Mouse (Mus musculus): ENCODE measurements at regions not wholly inside any gene's neighbourhood (a gene's known extent, or its start where the extent isn't known, plus 50 kb on each side); places are given as distances from the start of the nearest gene placed in this dataset.

DNA sequence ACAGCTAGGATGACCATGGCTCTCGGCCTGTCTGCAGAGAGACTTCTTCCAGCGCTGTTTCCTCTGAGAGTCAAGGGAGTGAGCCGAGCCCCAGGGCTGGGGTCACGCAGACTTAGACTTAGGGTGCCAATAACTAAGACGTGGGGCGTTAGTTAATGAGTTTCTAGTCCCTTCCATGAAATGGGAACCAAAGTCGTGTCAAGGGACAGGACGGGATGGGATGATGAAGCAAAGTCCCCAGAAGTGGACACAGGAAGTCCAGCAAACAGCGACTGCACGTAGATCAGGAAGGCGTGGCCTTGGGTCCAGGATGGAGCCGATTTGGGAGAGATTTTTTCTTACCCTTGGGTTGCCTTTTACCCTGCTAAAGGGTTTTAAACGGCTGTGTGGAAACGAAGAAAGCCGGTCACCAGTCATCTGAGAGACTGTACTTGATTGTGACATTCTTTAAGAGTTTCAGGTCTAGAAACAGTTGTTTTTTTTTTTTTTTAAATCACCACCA, 112.5 kb upstream of the Egln3 start:
- no peak for DNase-seq (ENCODE audit: low read depth)

DNA sequence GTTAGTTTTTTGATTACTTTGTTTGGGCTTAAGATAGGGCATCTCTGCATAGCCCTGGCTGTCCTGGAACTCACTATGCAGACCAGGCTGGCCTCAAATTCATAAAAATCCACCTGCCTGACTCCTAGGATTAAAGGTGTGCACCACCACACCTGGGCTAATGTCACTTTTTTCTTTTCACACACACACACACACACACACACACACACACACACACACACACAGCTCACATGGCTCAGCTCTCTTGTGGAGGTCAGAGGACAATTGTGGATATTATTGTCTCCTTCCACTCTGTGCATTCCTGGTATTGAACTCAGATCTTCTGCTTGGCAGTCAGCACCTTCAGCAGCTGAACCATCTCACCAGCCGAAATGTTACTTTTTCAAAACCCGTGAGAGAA, 110.5 kb upstream of the Egln3 start:
- no peak for DNase-seq (ENCODE audit: low read depth)

DNA sequence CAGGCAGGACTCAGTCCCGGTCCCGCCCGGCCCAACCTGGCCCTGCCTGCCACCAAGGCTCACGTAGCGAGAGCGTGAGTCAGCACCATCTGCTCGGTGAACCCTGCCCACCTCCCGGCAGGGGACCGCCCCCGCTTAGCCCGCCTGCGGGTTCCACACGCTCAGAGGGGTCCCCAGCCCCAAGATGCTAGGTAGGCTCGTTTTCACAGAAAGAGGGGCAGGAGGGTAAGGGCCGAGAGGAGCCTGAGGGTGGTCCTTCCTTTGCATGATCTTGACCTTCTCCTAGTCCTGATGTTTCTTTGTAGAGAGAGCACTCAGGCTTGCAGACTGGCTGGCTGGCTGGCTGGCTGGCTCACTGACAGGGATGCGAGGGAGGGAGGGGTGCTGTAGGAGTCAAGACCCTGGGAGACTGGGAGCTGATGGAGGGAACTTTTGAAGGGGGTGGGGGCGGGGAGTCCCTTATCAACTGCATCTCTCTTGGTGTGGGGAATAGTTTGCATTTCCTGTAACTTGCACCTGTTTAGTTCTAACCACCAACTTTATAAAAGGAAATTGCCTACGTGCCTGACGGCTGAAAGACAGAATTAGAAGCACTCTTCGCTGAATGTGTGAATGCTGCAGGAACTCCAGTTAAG, 109.7 kb upstream of the Egln3 start:
- DNase-seq (ENCODE audit: low read depth), result peak; percentile 83

DNA sequence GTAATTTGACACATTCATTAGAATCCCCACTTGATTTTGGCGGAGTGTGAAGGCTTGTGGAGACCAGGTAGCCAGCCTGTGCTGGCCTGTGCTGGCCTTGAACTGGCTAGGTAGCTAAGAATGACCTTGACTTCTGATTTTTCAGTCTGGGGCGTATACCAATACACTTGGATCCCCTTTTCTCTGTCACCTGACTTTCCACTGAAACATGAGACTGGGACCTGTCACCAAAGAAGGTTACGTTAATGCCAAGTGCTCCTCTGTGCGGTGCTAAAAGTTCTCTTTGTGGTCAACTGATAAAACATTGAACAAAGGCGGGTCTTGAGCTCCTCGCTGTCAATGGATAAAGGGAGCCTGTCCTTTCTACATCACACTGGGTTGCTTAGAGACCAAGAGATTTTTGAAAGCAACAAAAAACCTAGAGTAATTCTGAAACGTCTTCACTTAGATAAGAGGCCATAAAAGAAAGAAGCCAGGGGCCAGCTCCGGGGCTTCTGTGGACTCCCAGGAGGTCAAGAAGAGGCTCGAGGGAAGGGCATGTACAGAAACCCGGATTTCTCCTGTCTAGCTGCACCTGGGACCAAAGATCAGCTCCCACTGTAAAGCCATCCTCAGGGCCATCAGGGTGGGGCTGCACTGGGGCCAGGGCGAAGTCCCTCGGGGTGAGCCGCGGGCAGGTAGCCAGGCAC, 109.0 kb upstream of the Egln3 start:
- peak; percentile 65 for DNase-seq (ENCODE audit: low read depth)

DNA sequence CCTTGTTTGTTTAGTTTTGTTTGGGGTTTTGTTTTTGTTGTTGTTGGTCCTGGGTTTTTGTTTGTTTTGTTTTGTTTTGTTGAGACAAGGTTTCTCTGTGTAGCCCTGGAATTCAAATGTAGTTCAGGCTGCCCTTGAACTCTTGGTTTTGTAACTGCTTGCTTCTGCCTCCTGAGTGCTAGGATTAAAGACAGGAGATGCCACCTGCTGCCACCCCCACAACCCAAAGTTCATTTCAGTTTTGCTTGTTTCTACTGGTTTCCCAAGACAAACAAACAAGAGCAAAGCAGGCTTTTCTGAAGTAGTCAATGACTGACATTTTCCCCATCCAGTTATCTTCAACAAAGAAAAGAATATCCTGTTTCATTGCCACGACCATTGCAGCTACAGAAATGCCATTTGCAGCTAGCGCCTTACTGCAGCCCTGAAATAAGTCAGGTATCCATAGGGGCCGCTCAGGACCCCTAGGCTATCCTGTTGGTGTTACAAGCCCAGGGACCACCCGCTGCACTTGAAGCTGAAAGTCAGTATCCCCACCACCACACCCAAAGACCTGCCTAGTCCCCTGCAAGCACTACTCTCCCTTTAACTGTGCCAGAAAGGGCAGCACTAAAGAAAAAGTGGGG, 108.3 kb upstream of the Egln3 start:
- DNase-seq (ENCODE audit: low read depth), result peak; percentile 52

DNA sequence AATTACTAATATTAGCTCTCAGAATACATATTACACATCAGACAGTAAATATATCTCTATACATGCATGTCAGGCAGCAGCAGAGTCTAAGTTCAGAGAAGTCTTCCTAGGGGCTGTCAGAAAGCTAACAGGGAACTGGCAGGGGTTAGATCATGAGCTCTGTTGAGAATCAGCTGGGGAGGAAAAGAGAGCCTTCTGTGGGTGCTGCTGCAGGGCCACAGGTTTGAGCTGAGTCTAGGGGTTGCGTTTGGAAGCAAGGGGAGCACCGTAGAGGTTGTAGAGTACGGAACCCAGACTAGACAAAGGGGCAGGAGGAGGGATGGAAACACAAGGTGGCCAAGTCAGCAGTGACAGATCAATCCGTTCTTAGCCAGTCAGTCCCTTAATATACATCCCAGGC, 106.2 kb upstream of the Egln3 start:
- DNase-seq (ENCODE audit: low read depth), result no peak

DNA sequence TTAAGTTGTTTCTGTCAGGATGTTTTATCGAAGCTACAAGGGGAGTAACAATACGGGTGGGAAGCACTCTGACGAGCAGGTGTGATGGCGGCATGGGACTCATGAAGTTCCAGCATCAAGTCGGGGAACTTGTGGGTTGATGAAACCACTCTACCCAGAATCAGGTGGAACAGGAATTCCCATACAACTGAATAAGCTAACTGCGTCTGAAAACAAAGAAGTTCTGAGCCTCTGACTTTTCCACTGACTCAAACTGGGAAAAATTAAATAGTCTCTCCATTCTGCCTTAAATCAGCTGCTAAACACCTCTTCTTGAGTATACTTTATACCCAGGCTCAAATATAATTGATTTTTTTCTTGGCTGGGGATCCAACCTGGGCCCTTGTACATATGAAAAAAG, 105.6 kb upstream of the Egln3 start:
- no peak for DNase-seq (ENCODE audit: low read depth)

DNA sequence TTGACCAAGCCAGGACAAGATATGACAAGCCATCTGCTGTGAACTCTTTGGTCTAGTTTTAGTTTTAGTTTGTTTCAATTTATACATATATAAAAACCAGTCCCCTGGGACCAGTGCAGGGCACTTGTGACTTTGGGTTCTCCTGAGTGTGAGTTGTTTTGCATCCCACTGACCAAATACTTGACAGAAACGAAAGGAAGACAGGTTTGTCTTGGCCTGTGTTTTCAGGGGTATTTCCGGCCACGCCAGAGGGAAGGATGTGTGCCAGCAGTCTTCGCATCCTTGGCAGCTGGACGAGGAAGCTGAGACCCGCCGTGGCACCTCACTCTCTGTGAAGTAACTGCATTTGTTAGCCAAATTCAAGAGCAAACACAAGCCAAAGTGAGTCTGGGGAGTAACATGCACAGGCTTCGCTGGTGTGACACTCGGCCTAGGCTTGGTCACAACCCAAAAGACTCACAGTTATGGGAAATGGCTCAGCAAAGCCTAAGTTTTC, 101.5 kb upstream of the Egln3 start:
- DNase-seq (ENCODE audit: low read depth), result no peak

DNA sequence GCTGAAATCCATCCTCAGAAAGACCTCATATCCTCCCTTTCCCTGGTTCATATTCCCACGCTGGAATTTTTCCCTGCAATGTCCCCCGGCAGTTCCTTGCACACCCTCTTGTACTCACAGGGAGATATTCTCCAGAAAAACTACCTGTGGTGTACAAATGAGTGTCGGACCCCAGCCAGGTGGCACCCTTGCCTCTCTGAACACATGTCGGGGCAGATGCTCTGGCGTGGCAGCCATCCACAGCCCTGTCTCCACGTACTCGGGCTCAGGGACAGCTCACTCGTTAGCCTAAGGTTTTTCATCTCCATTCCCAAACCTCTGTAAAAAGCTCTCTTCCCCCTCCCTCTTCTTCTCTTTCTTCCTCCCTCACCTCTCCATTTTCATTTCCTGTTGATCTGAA, 100.1 kb upstream of the Egln3 start:
- no peak for DNase-seq (ENCODE audit: low read depth)

DNA sequence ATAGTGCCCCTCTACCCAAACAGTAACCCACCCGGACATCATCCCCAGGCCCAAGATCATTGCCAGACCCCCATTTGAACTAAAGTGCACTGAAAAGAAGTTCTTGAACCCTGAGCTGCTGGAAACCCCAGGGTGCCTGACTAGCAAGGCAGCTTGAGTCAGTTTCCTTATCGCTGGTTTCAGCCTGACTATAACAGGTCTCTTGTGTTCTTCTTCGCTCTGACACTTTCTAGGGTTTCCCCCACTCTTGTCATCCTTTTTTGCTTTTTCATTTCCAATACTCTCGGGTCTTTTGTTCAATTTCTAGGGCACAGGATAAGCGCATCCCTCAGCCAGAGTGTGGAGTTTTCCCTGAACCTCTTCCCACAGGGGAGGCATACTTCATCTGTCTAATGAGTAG, 95.8 kb upstream of the Egln3 start:
- peak; percentile 63 for DNase-seq (ENCODE audit: low read depth)

DNA sequence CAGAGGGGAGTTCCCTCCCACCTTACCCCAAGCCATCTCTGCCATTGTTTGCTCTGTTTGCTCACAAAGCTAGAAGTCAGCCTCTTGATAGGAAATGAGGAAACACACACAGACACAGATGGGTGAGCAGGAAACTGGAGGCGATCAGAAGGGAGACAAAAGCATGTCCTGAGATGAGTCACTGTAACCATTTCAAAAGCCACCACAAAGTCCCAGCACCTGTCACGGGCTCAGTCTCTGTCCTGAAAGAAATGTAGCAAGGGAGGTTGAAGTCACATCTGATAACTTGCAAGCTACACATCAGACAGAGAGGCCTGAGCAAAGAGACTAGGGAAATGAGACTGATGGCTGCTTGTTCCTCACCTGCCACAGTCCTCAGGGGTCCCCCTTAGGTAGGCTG, 89.6 kb upstream of the Egln3 start:
- DNase-seq (ENCODE audit: low read depth), result peak; percentile 90

DNA sequence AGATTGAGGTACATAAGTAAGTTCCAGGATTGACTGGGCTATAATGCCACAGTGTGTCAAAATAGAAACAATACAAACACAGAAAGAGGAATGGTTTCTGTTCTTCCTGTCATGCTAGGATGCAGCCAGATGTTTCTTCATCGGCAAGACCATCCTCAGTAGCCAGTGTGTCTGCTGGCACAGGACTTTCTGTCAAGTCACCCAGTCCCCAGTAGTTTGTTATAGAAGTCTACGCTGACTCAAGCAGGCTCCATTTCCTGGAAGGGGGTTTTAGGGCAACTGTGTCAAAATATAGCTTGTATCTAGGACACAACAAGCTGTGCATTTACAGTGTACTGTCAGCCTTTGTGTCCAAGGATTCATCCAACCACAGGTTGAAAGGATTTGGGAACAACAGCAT, 86.7 kb upstream of the Egln3 start:
- no peak for DNase-seq (ENCODE audit: low read depth)

DNA sequence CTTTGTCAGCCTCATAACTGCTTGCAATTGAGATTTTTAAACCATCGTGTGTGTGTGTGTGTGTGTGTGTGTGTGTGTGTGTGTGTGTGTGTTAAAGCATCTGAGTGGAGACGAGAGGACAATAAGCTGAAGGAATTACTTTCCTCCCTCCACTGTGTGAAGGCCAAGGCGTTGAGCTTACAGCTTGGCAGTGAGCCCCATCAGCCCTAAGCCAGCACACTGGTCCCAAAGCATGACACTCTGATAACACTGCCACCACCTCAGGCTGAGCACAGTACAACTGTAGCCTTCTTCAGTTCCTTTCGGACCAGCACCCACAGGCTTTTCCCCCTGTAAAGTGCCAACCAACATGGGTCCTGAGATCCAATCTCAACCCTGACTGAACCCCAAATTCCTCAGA, 85.1 kb upstream of the Egln3 start:
- no peak for DNase-seq (ENCODE audit: low read depth)

DNA sequence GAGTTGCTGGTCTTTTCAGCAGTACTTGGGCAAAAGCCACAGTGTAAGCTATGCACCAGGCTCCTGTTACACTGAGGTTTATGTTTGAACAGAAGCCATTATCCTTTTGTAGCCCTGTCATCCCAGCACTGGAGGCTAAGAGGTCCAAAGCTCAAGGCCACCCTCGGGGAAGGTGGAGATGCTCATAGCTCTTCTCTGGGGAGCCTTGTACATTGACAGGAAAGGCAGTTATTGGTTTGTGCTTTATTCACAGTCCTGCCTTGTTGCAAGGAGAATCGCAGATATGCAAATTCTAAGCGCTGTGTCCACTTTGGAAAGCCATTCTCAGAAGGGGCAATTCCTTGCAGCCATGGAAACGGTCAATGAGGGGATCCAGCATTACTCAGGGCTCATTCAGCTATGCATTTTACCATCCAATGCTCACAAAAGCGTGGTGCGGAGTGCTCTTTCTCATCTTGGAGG, 84.4 kb upstream of the Egln3 start:
- no peak for DNase-seq (ENCODE audit: low read depth)

DNA sequence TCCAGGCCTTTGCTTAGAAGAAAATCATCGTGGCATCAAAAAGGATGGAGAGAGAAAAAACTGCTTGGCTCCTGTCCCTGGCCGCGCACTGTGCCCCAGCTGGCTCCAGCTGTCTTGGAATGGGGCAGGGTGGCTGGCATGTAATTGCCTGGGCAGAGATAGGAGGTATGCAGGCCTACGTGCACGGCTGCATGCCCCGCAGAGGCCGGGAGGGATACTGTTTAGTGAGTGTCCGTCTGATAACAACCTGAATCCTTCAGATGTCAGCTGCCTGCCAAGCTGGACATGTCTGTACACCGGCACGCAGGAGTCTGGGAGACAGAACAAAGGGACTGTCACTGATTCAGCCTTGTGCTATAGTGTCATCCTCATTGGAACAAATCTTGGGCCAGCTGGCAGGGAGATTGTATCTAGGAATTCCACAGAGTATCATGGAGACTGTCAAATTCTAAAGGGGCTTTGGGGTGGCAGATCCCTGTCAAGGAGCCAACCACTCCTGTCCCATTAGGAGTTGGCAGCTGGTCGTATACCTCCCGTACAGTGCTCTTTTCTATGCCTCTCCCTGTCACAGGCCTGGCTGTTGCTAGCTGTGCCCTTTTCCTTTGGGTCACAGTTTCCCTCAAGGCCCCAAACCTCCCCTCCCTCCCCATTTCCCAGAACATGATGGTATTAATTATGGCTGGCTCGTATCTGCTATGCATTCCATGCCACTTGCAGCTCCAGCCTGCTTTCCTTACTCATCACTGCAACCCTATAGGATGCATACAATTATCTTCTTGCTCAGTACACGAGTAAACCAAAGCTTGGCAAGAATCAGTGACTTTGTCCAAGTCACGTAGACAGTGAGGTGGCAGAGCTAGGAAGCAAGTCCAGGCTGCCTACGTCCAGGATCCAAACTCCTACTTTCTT, 83.5 kb upstream of the Egln3 start:
- DNase-seq (ENCODE audit: low read depth), result no peak

DNA sequence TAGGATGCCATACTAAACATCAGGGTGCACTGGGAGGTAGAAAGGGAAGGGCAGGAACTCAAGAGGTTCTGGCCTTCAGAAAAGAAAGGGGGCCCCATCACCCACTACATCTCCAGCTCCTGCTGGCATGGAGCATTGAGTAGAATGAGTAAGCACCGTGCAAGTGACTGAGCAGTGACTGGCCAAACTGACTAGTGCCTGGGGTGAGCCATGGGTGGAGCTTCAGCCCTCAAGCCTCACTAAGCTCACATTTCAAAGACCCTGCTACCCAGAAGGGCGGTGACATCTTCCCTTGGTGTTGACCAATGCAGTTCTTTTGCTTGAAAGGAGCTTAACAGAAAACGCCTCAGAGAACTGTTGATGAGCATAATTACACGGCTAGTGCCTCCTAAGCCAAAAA, 80.0 kb upstream of the Egln3 start:
- no peak for DNase-seq (ENCODE audit: low read depth)

DNA sequence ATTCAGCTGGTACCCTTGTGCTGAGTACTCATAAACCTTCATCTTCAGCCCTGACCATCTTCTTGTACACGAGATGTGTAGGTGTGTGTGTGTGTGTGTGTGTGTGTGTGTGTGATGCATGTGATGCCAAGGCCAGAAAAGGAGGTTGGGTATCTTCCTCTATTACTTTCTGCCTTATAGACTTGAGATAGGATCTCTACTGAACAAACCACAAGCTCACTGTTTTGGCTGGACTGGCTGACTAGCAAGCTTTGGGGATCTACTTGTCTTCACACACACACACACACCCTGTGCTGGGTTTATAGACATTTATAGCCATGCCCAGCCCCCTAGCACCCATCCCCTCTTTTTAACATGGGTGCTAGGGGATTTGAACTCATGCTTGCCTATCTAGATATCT, 79.4 kb upstream of the Egln3 start:
- DNase-seq (ENCODE audit: low read depth), result no peak

DNA sequence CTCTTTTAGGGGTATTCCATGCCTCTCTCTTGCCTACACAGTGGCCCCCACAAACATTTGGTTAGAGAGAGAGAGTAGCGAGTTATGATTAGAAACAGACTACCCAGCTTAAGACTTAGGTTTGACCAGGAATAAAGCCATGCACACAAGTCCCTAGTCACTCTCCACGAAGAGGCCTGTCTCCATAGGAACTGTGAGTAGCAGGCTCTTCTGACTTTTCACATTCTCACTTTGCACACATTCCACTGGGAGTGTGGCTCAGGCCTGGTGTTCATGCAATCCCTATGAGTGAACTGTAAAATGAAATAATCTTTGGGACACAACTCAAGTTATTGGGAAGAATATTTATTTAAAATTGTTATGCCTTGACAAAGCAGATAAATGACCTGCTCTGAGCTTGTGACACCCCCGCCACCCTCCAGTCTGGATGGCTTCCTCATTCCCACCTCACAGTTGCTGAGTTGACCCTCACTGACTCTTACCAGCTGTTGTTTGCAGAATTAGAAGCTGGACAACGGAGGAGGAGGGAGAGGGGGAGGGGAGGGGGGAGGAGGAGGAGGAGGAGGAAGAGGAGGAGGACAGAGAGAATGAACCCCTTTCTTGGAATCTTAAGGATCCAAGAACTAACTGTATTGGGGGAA, 78.7 kb upstream of the Egln3 start:
- no peak for DNase-seq (ENCODE audit: low read depth)

DNA sequence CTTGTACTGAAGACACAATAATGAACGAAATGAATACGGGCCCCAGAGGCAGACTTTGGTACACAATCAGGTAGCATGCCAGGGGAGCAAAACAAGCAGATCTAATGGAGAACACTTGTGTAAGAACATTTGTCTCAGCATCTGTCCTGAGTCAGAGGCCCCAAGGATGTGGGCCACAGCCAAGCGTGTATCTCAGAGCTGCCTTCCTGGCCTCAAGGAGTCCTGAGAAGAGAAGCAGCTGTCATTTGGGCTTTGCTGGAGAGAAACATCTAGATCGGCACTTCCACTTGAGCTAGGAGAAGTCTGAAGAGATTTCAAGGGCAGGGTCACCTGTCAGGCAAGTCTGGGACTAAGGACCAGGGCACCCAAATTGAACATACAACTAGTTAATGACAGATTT, 76.8 kb upstream of the Egln3 start:
- DNase-seq (ENCODE audit: low read depth), result no peak

DNA sequence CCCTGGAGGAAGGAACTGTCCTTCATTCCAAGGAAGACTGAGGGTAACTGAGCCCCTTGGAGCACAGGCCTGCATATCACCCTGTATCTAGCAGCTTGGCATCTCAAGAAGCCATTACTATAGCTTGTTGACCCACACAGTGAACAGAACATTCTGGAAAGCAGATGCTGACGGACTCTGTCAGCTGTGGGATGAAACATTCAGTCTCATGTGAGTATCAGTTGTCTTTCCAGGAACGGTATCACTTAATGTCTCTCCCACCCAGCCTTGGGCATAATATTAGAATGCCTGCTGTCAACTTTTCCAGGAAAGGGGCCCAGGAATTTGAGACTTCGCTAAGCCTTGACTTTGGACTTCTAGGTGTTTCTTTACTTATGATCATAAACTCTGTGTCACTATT, 76.3 kb upstream of the Egln3 start:
- DNase-seq (ENCODE audit: low read depth), result no peak

DNA sequence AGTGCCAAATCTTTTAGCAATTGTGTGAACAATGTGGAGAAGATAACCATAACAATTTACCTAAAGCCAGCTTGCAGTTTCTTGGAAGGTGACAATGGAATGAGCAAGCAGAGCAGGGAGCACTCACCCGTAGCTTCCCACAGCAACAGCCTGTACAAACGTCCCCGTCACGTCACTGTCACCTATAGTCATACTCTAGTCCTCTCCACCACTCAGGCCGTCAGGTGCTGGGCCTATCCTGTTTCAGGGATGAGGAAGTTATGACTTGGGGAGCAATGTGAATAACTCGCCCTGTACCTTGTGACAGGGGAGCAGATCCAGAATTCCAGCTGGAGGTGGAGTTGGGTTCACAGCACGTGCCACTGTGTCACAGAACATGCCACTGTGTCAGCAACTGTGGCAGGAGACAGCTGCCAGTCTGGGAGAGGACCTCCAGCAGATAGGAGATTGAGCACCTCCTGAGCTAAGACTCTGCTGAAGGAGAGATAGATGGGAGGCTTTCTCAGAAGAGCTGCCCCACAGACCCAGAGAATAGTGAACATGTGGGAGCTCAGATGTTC, 73.4 kb upstream of the Egln3 start:
- DNase-seq (ENCODE audit: low read depth), result no peak

Measured in induced T-regulatory cell, adult 2 months (primary cell).